Mouse (Mus musculus): ENCODE measurements at regions not wholly inside any gene's neighbourhood (a gene's known extent, or its start where the extent isn't known, plus 50 kb on each side); places are given as distances from the start of the nearest gene placed in this dataset.

DNA sequence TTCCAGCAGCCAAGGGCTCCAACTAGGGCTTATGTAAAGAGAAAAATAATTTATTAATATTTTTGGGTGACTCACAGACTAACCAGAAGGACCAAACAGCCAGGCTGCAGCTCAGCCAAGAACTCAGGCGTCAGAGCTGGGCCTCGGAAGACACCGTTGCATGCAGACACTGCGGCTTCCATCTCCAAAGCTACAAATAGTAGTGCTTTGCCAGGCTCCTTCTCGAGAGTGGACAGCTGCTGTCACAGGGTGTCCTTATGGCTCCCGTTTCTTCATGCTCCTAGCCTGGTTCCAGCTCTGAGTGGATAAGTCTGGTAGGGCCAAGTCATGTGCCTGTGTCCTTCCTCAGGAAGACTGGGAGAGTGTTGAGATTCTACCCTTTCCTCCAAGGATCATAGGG lies 190.8 kb upstream of the Creb1 start:
- TF ChIP-seq CTCF (IDR thresholded peaks at IDR 0.05; ENCODE audit: insufficient read depth, low read depth, low read length) (no peak), POLR2A (IDR thresholded peaks at IDR 0.05; ENCODE audit: insufficient read depth, low read depth, low read length) (no peak)
